Mouse (Mus musculus) limb, embryonic 13.5 days (tissue): ENCODE results near the gene Fam107b. TPM values are rescaled to one million over a fixed set of nuclear protein-coding genes. Genes with fewer than 3 reads are reported as not detected.

Experiments used
- ATAC-seq: fragments of 200-750 bp; cut with Nextera tagmentation; 2 replicates; pipeline ENCODE4 v1.8.0; 2017; ENCODE audit warnings: low read depth, moderate number of reproducible peaks, moderate TSS enrichment; ENCODE audit not compliant: low FRiP score
- H3K27ac ChIP-seq: fragments of 300-500 bp; sonication (generic); 2 replicates; pipeline ENCODE4 v1.5.1; 2015; ENCODE audit warnings: inconsistent platforms, mild to moderate bottlenecking, moderate library complexity
- H3K27me3 ChIP-seq: fragments of 300-500 bp; sonication (generic); 2 replicates; pipeline ENCODE4 v1.6.1; 2015; ENCODE audit warnings: mild to moderate bottlenecking, inconsistent platforms
- H3K36me3 ChIP-seq: fragments of 300-500 bp; sonication (generic); 2 replicates; pipeline ENCODE4 v1.6.1; 2015; ENCODE audit warnings: inconsistent platforms, mild to moderate bottlenecking, moderate library complexity
- H3K4me1 ChIP-seq: fragments of 300-500 bp; sonication (generic); 2 replicates; pipeline ENCODE4 v1.6.1; 2015; ENCODE audit warnings: inconsistent platforms
- H3K4me2 ChIP-seq: fragments of 300-500 bp; sonication (generic); replicated peaks from 2 replicates; pipeline ENCODE4 v1.6.1; 2015; ENCODE audit warnings: inconsistent platforms, mild to moderate bottlenecking, moderate library complexity
- H3K4me3 ChIP-seq: fragments of 300-500 bp; sonication (generic); 2 replicates; pipeline ENCODE4 v1.5.1; 2015; ENCODE audit warnings: moderate library complexity, mild to moderate bottlenecking, inconsistent platforms
- H3K9ac ChIP-seq: fragments of 300-500 bp; sonication (generic); 2 replicates; pipeline ENCODE4 v1.6.1; 2015; ENCODE audit warnings: mild to moderate bottlenecking, inconsistent platforms
- H3K9me3 ChIP-seq: fragments of 300-500 bp; sonication (generic); 2 replicates; pipeline ENCODE4 v1.6.1; 2016; ENCODE audit warnings: inconsistent platforms
- WGBS: fragments of 180-500 bp; shearing (Covaris S2); methylation state at CpG from one replicate; pipeline ENCODE4 v1.1.7; 2015; 5-methylcytosine and 5-hydroxymethylcytosine counted together
- polyA plus RNA-seq: library from polyadenylated mRNA; unstranded; fragments of >200 nt; fragmentation: Nextera tagmentation; extraction: Ambion mirVana; gene quantifications from 2 replicates; pipeline ENCODE4 v1.2.1, GENCODE M21; 2015

The Fam107b gene
- polyA plus RNA-seq, 1 experiment from 2014 or later, result 34.9 TPM

GRCm38 (mm10) chr2:3621568-3621967 lies 51.3 kb downstream of the Fam107b start:
- H3K4me2 ChIP-seq, result no peak overlapping the region
- no peaks in the 10 kb centered on the region for H3K36me3 ChIP-seq
- H3K27ac ChIP-seq, result no peak overlapping the region
- H3K4me3 ChIP-seq, result no peak overlapping the region
- H3K9ac ChIP-seq, result no peak overlapping the region
- 0 out of 2 replicates have a peak, but pooled peaks cover 12% of the 10 kb centered on the region for H3K4me1 ChIP-seq
- WGBS, result 75% methylated on average over 6 of the region's 6 CpGs
- ATAC-seq, result no peak
- H3K9me3 ChIP-seq, result no peaks in the 10 kb centered on the region
- no peaks in the 10 kb centered on the region for H3K27me3 ChIP-seq

- Histone ChIP-seq H3K27me3 (no peaks in the 10 kb centered on the region), H3K4me1 (0 out of 2 replicates have a peak, but pooled peaks cover 12% of the 10 kb centered on the region), H3K9ac (no peak overlapping the region), H3K36me3 (no peaks in the 10 kb centered on the region), H3K27ac (no peak overlapping the region), H3K4me2 (no peak overlapping the region), H3K4me3 (no peak overlapping the region), H3K9me3 (no peaks in the 10 kb centered on the region)
- ATAC-seq, result no peak
- 88% methylated on average over 2 of the region's 2 CpGs for WGBS
Observed at GRCm38 (mm10) chr2:3622158-3622557, 51.9 kb downstream of the Fam107b start.

- WGBS, result 89% methylated on average over 7 of the region's 7 CpGs
- H3K4me2 ChIP-seq, result no peak overlapping the region
- H3K9me3 ChIP-seq, result no peaks in the 10 kb centered on the region
- H3K4me3 ChIP-seq, result no peak overlapping the region
- no peak overlapping the region for H3K27ac ChIP-seq
- no peaks in the 10 kb centered on the region for H3K36me3 ChIP-seq
- no peaks in the 10 kb centered on the region for H3K27me3 ChIP-seq
- 0 out of 2 replicates have a peak, but pooled peaks cover under 1% of the 10 kb centered on the region for H3K4me1 ChIP-seq
- no peak for ATAC-seq
- no peak overlapping the region for H3K9ac ChIP-seq
Observed at GRCm38 (mm10) chr2:3623207-3623980, 53.1 kb downstream of the Fam107b start.

- no peak overlapping the region for H3K9ac ChIP-seq
- no peak for ATAC-seq
- no peak overlapping the region for H3K27ac ChIP-seq
- 88% methylated on average over 7 of the region's 7 CpGs for WGBS
- no peaks in the 10 kb centered on the region for H3K9me3 ChIP-seq
- H3K4me2 ChIP-seq, result no peak overlapping the region
- no peak overlapping the region for H3K4me3 ChIP-seq
- H3K36me3 ChIP-seq, result no peaks in the 10 kb centered on the region
- no peaks in the 10 kb centered on the region for H3K27me3 ChIP-seq
- no peaks in the 10 kb centered on the region for H3K4me1 ChIP-seq
Observed at GRCm38 (mm10) chr2:3623981-3624584, 53.8 kb downstream of the Fam107b start.

GRCm38 (mm10) chr2:3629096-3629495 lies 58.8 kb downstream of the Fam107b start:
- Histone ChIP-seq H3K4me1 (no peaks in the 10 kb centered on the region), H3K36me3 (no peaks in the 10 kb centered on the region), H3K9me3 (no peaks in the 10 kb centered on the region), H3K4me2 (no peak overlapping the region), H3K27ac (no peak overlapping the region), H3K27me3 (no peaks in the 10 kb centered on the region), H3K4me3 (no peak overlapping the region), H3K9ac (no peak overlapping the region)
- ATAC-seq, result no peak
- WGBS, result 86% methylated on average over 6 of the region's 6 CpGs

- no peaks in the 10 kb centered on the region for H3K36me3 ChIP-seq
- H3K4me3 ChIP-seq, result no peak overlapping the region
- H3K27ac ChIP-seq, result no peak overlapping the region
- no peak for ATAC-seq
- H3K4me1 ChIP-seq, result no peaks in the 10 kb centered on the region
- H3K27me3 ChIP-seq, result no peaks in the 10 kb centered on the region
- H3K4me2 ChIP-seq, result no peak overlapping the region
- no peak overlapping the region for H3K9ac ChIP-seq
- no peaks in the 10 kb centered on the region for H3K9me3 ChIP-seq
- WGBS, result 82% methylated on average over 5 of the region's 5 CpGs
Observed at GRCm38 (mm10) chr2:3629741-3630140, 59.5 kb downstream of the Fam107b start.

- no peak overlapping the region for H3K27ac ChIP-seq
- H3K9me3 ChIP-seq, result no peaks in the 10 kb centered on the region
- no peak overlapping the region for H3K4me3 ChIP-seq
- no peaks in the 10 kb centered on the region for H3K27me3 ChIP-seq
- no peak for ATAC-seq
- WGBS, result 85% methylated on average over 5 of the region's 5 CpGs
- H3K4me2 ChIP-seq, result no peak overlapping the region
- H3K36me3 ChIP-seq, result no peaks in the 10 kb centered on the region
- H3K4me1 ChIP-seq, result no peaks in the 10 kb centered on the region
- no peak overlapping the region for H3K9ac ChIP-seq
Observed at GRCm38 (mm10) chr2:3630769-3631477, 60.6 kb downstream of the Fam107b start.

- no peak overlapping the region for H3K9ac ChIP-seq
- H3K9me3 ChIP-seq, result no peaks in the 10 kb centered on the region
- H3K36me3 ChIP-seq, result no peaks in the 10 kb centered on the region
- H3K4me1 ChIP-seq, result no peaks in the 10 kb centered on the region
- no peak overlapping the region for H3K4me2 ChIP-seq
- no peak overlapping the region for H3K27ac ChIP-seq
- H3K4me3 ChIP-seq, result no peak overlapping the region
- no peaks in the 10 kb centered on the region for H3K27me3 ChIP-seq
- WGBS, result 73% methylated on average over 9 of the region's 9 CpGs
- ATAC-seq, result no peak
Observed at GRCm38 (mm10) chr2:3633137-3633536, 62.8 kb downstream of the Fam107b start.

GRCm38 (mm10) chr2:3636771-3637170 lies 66.5 kb downstream of the Fam107b start:
- H3K9me3 ChIP-seq, result no peaks in the 10 kb centered on the region
- no peak overlapping the region for H3K9ac ChIP-seq
- no peak overlapping the region for H3K27ac ChIP-seq
- no peaks in the 10 kb centered on the region for H3K27me3 ChIP-seq
- H3K36me3 ChIP-seq, result no peaks in the 10 kb centered on the region
- 86% methylated on average over 5 of the region's 5 CpGs for WGBS
- H3K4me2 ChIP-seq, result no peak overlapping the region
- no peak for ATAC-seq
- H3K4me3 ChIP-seq, result no peak overlapping the region
- no peaks in the 10 kb centered on the region for H3K4me1 ChIP-seq

GRCm38 (mm10) chr2:3641001-3641770 lies 70.9 kb downstream of the Fam107b start:
- no peaks in the 10 kb centered on the region for H3K4me1 ChIP-seq
- no peaks in the 10 kb centered on the region for H3K27me3 ChIP-seq
- no peak overlapping the region for H3K4me2 ChIP-seq
- H3K9ac ChIP-seq, result no peak overlapping the region
- WGBS, result 78% methylated on average over 9 of the region's 9 CpGs
- H3K27ac ChIP-seq, result no peak overlapping the region
- no peaks in the 10 kb centered on the region for H3K9me3 ChIP-seq
- no peak overlapping the region for H3K4me3 ChIP-seq
- ATAC-seq, result no peak
- no peaks in the 10 kb centered on the region for H3K36me3 ChIP-seq

GRCm38 (mm10) chr2:3642949-3643348 lies 72.7 kb downstream of the Fam107b start:
- Histone ChIP-seq H3K27ac (no peak overlapping the region), H3K9ac (no peak overlapping the region), H3K27me3 (no peaks in the 10 kb centered on the region), H3K4me2 (no peak overlapping the region), H3K9me3 (no peaks in the 10 kb centered on the region), H3K36me3 (no peaks in the 10 kb centered on the region), H3K4me1 (no peaks in the 10 kb centered on the region), H3K4me3 (no peak overlapping the region)
- ATAC-seq, result no peak

- no peak for ATAC-seq
- Histone ChIP-seq H3K4me1 (no peaks in the 10 kb centered on the region), H3K4me3 (no peak overlapping the region), H3K27me3 (no peaks in the 10 kb centered on the region), H3K9me3 (no peaks in the 10 kb centered on the region), H3K9ac (no peak overlapping the region), H3K36me3 (no peaks in the 10 kb centered on the region), H3K27ac (no peak overlapping the region), H3K4me2 (no peak overlapping the region)
- 85% methylated on average over 4 of the region's 4 CpGs for WGBS
Observed at GRCm38 (mm10) chr2:3645741-3646140, 75.5 kb downstream of the Fam107b start.
